Mouse (Mus musculus): Measurements from ENCODE around the gene Ipo13.

DNA sequence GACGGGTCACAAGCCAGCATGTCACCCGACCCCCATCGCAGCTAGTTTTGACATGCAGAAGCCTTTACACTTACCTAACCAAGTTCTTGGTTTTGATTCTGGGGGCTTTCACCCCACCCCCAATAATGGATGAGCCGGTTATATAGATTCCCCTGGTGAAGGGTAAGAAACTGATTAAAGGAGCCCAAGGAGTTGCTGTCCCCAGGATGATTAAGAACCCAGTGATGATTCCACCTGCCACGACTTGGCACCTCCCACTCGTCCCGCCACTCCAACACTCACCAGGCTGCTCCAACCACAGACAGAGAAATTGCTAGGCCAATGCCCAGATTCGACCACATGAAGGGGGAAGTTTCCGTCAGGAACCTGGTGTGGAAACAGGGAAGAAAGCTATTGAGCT, 28.8 kb downstream of the Ipo13 start:
- TF ChIP-seq POLR2A (IDR thresholded peaks at IDR 0.05; ENCODE audit: insufficient read depth, low read depth, low read length), result no peak
- TF ChIP-seq CTCF (IDR thresholded peaks at IDR 0.05), result no peak

All from heart, adult 2 months (tissue).